Mouse (Mus musculus): ENCODE measurements around the gene Fbxo27. TPM values are rescaled to one million over a fixed set of nuclear protein-coding genes. Genes with fewer than 3 reads are reported as not detected.

Fbxo27 gene
- total and polyA plus RNA-seq, 3 experiments: not detected

- no peak for DNase-seq (ENCODE audit: extremely low read depth)
- Histone ChIP-seq H3K4me1 (ENCODE audit: control insufficient read depth in 1 of 2, insufficient read depth in 2 of 2) (no peaks in the 10 kb centered on the region; a peak in 1 of 4 replicates), H3K27ac (ENCODE audit: insufficient read depth, low read depth) (no peak overlapping the region), H3K79me2 (replicated peaks; ENCODE audit: control insufficient read depth, extremely low read depth, insufficient read depth, poor library complexity, severe bottlenecking) (no peaks in the 10 kb centered on the region), H3K9ac (ENCODE audit: insufficient read depth, low read depth) (no peak overlapping the region), H3K27me3 (replicated peaks) (peaks cover 2% of the 10 kb centered on the region), H3K4me2 (ENCODE audit: insufficient read depth, low read depth, poor library complexity, severe bottlenecking) (no peak overlapping the region), H3K36me3 (replicated peaks in 1 of 2; ENCODE audit: control insufficient read depth in 1 of 2, insufficient read depth in 1 of 2, low read length in 1 of 2) (no peaks in the 10 kb centered on the region), H3K9me3 (replicated peaks; ENCODE audit: low read length) (peaks cover 13% of the 10 kb centered on the region), H3K4me3 (replicated peaks in 1 of 3; ENCODE audit: low read depth in 2 of 3, low read length in 2 of 3, poor library complexity in 1 of 3) (no peak overlapping the region)
- in situ Hi-C loops (cut with MboI; ENCODE audit: low pct_ligation_motif_present, low pct_unique_long_range_greater_than_20kb, low sequenced_read_pairs): no loop called here
- dilution Hi-C loops (cut with MboI; ENCODE audit: extremely low pct_ligation_motif_present, extremely low pct_unique_long_range_greater_than_20kb, low sequenced_read_pairs): no loop called here
- TF ChIP-seq USF1 (IDR thresholded peaks at IDR 0.05; ENCODE audit: low read depth, low read length) (no peak), ELF1 (IDR thresholded peaks at IDR 0.05; ENCODE audit: low read depth, low read length) (no peak), JUND (conservative IDR thresholded peaks at IDR 0.05; ENCODE audit: low read depth, low read length) (no peak), HCFC1 (IDR thresholded peaks at IDR 0.05; ENCODE audit: low read depth, low read length) (no peak), ZMIZ1 (IDR thresholded peaks at IDR 0.05; ENCODE audit: low read depth, low read length) (no peak), ZC3H11A (IDR thresholded peaks at IDR 0.05; ENCODE audit: low read depth, low read length) (no peak), EP300 (IDR thresholded peaks at IDR 0.05; ENCODE audit: low read length) (no peak), POLR2A (IDR thresholded peaks at IDR 0.05; ENCODE audit: low read depth, low read length) (no peak), CHD2 (IDR thresholded peaks at IDR 0.05; ENCODE audit: low read length) (no peak), POLR2AphosphoS2 (IDR thresholded peaks at IDR 0.05; ENCODE audit: low read depth, low read length) (no peak), PAX5 (IDR thresholded peaks at IDR 0.05; ENCODE audit: low read length) (no peak), JUN (IDR thresholded peaks at IDR 0.05; ENCODE audit: insufficient read depth, low read depth, low read length) (no peak), ZKSCAN1 (IDR thresholded peaks at IDR 0.05; ENCODE audit: borderline replicate concordance, low read depth, low read length) (no peak), RAD21 (IDR thresholded peaks at IDR 0.05; ENCODE audit: low read depth, low read length) (no peak), CHD1 (IDR thresholded peaks at IDR 0.05; ENCODE audit: low read depth, low read length) (no peak), MAFK (IDR thresholded peaks at IDR 0.05; ENCODE audit: insufficient replicate concordance, low read length) (no peak)
Observed at GRCm38 (mm10) chr7:28694423-28694822, 1.8 kb downstream of the Fbxo27 start.

- Histone ChIP-seq H3K27me3 (replicated peaks) (peaks cover 2% of the 10 kb centered on the region), H3K4me3 (replicated peaks in 1 of 3; ENCODE audit: low read depth in 2 of 3, low read length in 2 of 3, poor library complexity in 1 of 3) (no peak overlapping the region), H3K79me2 (replicated peaks; ENCODE audit: control insufficient read depth, extremely low read depth, insufficient read depth, poor library complexity, severe bottlenecking) (no peaks in the 10 kb centered on the region), H3K36me3 (replicated peaks in 1 of 2; ENCODE audit: control insufficient read depth in 1 of 2, insufficient read depth in 1 of 2, low read length in 1 of 2) (no peaks in the 10 kb centered on the region), H3K9ac (ENCODE audit: insufficient read depth, low read depth) (no peak overlapping the region), H3K4me1 (ENCODE audit: control insufficient read depth in 1 of 2, insufficient read depth in 2 of 2) (no peaks in the 10 kb centered on the region; a peak in 1 of 4 replicates), H3K27ac (ENCODE audit: insufficient read depth, low read depth) (no peak overlapping the region), H3K4me2 (ENCODE audit: insufficient read depth, low read depth, poor library complexity, severe bottlenecking) (no peak overlapping the region), H3K9me3 (replicated peaks; ENCODE audit: low read length) (peaks cover 13% of the 10 kb centered on the region)
- DNase-seq (ENCODE audit: extremely low read depth): no peak
- dilution Hi-C loops (cut with MboI; ENCODE audit: extremely low pct_ligation_motif_present, extremely low pct_unique_long_range_greater_than_20kb, low sequenced_read_pairs): no loop called here
- TF ChIP-seq ZNF384 (IDR thresholded peaks at IDR 0.05; ENCODE audit: low read depth, low read length) (no peak), JUN (IDR thresholded peaks at IDR 0.05; ENCODE audit: insufficient read depth, low read depth, low read length) (no peak), MEF2A (IDR thresholded peaks at IDR 0.05; ENCODE audit: borderline replicate concordance, low read depth, low read length) (no peak), CHD2 (IDR thresholded peaks at IDR 0.05; ENCODE audit: low read length) (no peak), ZKSCAN1 (IDR thresholded peaks at IDR 0.05; ENCODE audit: borderline replicate concordance, low read depth, low read length) (no peak), POLR2AphosphoS2 (IDR thresholded peaks at IDR 0.05; ENCODE audit: low read depth, low read length) (no peak), KAT2A (IDR thresholded peaks at IDR 0.05; ENCODE audit: insufficient replicate concordance, low read length) (no peak), SIN3A (IDR thresholded peaks at IDR 0.05; ENCODE audit: low read length) (no peak), E2F4 (IDR thresholded peaks at IDR 0.05; ENCODE audit: insufficient replicate concordance, low read depth, low read length) (no peak), TCF12 (IDR thresholded peaks at IDR 0.05; ENCODE audit: low read depth, low read length) (no peak), ZC3H11A (IDR thresholded peaks at IDR 0.05; ENCODE audit: low read depth, low read length) (no peak), ELF1 (IDR thresholded peaks at IDR 0.05; ENCODE audit: low read depth, low read length) (no peak)
- in situ Hi-C loops (cut with MboI; ENCODE audit: low pct_ligation_motif_present, low pct_unique_long_range_greater_than_20kb, low sequenced_read_pairs): no loop called here
Observed at GRCm38 (mm10) chr7:28694966-28695511, 2.4 kb downstream of the Fbxo27 start.
